Mouse (Mus musculus) midbrain, embryonic 11.5 days (tissue): ENCODE measurements around the gene Gm5485. TPM values are rescaled to one million over a fixed set of nuclear protein-coding genes. Genes with fewer than 3 reads are reported as not detected.

ENCODE experiments used
- ATAC-seq: fragments of 200-750 bp; cut with Nextera tagmentation; 2 replicates; pipeline ENCODE4 v1.8.0; 2017; ENCODE audit warnings: moderate TSS enrichment, moderate library complexity; ENCODE audit not compliant: low FRiP score
- DNase-seq: peaks from one replicate; pipeline ENCODE4 v3.0.0; 2015; ENCODE audit warnings: low spot score; ENCODE audit errors: missing footprints
- H3K27ac ChIP-seq: fragments of 300-500 bp; sonication (generic); 2 replicates; pipeline ENCODE4 v1.5.1; 2014; ENCODE audit warnings: low read depth, low read length
- H3K27me3 ChIP-seq: fragments of 300-500 bp; sonication (generic); 2 replicates; pipeline ENCODE4 v1.6.1; 2014; ENCODE audit warnings: mild to moderate bottlenecking, low read length, moderate library complexity, mixed read lengths; ENCODE audit not compliant: control insufficient read depth, insufficient read depth
- H3K36me3 ChIP-seq: fragments of 300-500 bp; sonication (generic); 2 replicates; pipeline ENCODE4 v1.6.1; 2014; ENCODE audit warnings: mild to moderate bottlenecking, low read length, moderate library complexity, mixed read lengths; ENCODE audit not compliant: control insufficient read depth, insufficient read depth
- H3K4me1 ChIP-seq: fragments of 300-500 bp; sonication (generic); 2 replicates; pipeline ENCODE4 v1.6.1; 2014; ENCODE audit warnings: low read length; ENCODE audit not compliant: control insufficient read depth, insufficient read depth
- H3K4me2 ChIP-seq: fragments of 300-500 bp; sonication (generic); 2 replicates; pipeline ENCODE4 v1.6.1; 2014; ENCODE audit warnings: mild to moderate bottlenecking, moderate library complexity
- H3K4me3 ChIP-seq: fragments of 300-500 bp; sonication (generic); 2 replicates; pipeline ENCODE4 v1.5.1; 2014; ENCODE audit warnings: low read depth, low read length
- H3K9ac ChIP-seq: fragments of 300-500 bp; sonication (generic); 2 replicates; pipeline ENCODE4 v1.6.1; 2014; ENCODE audit warnings: low read length
- H3K9me3 ChIP-seq: fragments of 300-500 bp; sonication (generic); 2 replicates; pipeline ENCODE4 v1.6.1; 2016; ENCODE audit warnings: low read length; ENCODE audit not compliant: control insufficient read depth
- WGBS: fragments of 180-500 bp; shearing (Covaris S2); extraction: QIAGEN DNeasy Blood & Tissue Kit; methylation state at CpG from one replicate; pipeline ENCODE4 v1.1.7; 2014; 5-methylcytosine and 5-hydroxymethylcytosine counted together
- polyA plus RNA-seq: library from polyadenylated mRNA; unstranded; fragments of >200 nt; fragmentation: Nextera tagmentation; extraction: Ambion mirVana; gene quantifications from 2 replicates; pipeline ENCODE4 v1.2.1, GENCODE M21; 2014

Gene Gm5485
- polyA plus RNA-seq, 1 experiment from 2014 or later = not detected

GRCm38 (mm10) chr16:48422501-48422900 is 10.3 kb upstream of the Gm5485 start:
- H3K4me2 ChIP-seq = no peak overlapping the region
- H3K27ac ChIP-seq = no peak overlapping the region
- H3K9me3 ChIP-seq = no peaks in the 10 kb centered on the region
- H3K4me1 ChIP-seq = no peaks in the 10 kb centered on the region
- DNase-seq = no peak
- no peaks in the 10 kb centered on the region for H3K27me3 ChIP-seq
- no peak overlapping the region for H3K9ac ChIP-seq
- no peak overlapping the region for H3K4me3 ChIP-seq
- ATAC-seq = no peak
- H3K36me3 ChIP-seq = no peaks in the 10 kb centered on the region
- WGBS = 24% methylated on average over 2 of the region's 2 CpGs

GRCm38 (mm10) chr16:48419035-48419434 is 6.8 kb upstream of the Gm5485 start:
- no peak overlapping the region for H3K4me3 ChIP-seq
- no peaks in the 10 kb centered on the region for H3K4me1 ChIP-seq
- no peak for ATAC-seq
- H3K27me3 ChIP-seq = no peaks in the 10 kb centered on the region
- H3K4me2 ChIP-seq = no peak overlapping the region
- WGBS = 89% methylated on average over 2 of the region's 2 CpGs
- no peaks in the 10 kb centered on the region for H3K9me3 ChIP-seq
- no peaks in the 10 kb centered on the region for H3K36me3 ChIP-seq
- no peak for DNase-seq
- no peak overlapping the region for H3K9ac ChIP-seq
- no peak overlapping the region for H3K27ac ChIP-seq

- no peak overlapping the region for H3K9ac ChIP-seq
- no peak overlapping the region for H3K4me3 ChIP-seq
- H3K4me1 ChIP-seq = no peaks in the 10 kb centered on the region
- ATAC-seq (no peak), DNase-seq (no peak)
- no peaks in the 10 kb centered on the region for H3K9me3 ChIP-seq
- H3K27ac ChIP-seq = no peak overlapping the region
- H3K27me3 ChIP-seq = no peaks in the 10 kb centered on the region
- H3K36me3 ChIP-seq = no peaks in the 10 kb centered on the region
- no peak overlapping the region for H3K4me2 ChIP-seq
- WGBS = 84% methylated on average over 3 of the region's 3 CpGs
These were observed 6.3 kb upstream of the Gm5485 start for GRCm38 (mm10) chr16:48418557-48418956.

DNA sequence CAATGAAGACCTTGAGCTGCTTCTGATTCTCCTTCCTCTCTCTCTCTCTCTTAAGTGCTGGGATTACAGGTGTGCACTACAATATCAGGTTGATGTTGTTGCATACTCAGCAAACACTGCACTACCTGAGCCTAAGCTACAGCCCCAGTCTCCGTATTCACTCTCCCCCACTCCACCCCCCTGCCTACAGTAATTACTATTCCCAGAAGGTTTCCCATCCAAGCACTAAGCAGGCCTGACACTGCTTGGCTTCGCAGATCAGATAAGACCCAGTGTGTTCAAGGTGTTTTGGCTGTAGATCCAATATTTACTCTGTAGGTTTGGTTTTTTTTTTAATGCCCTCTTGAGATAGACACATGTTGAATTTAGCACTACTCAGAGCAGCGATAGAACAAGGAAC is 2.1 kb downstream of the Gm5485 start:
- Histone ChIP-seq H3K27ac (no peak overlapping the region), H3K36me3 (no peaks in the 10 kb centered on the region), H3K27me3 (no peaks in the 10 kb centered on the region), H3K4me2 (no peak overlapping the region), H3K9me3 (no peaks in the 10 kb centered on the region), H3K4me1 (no peaks in the 10 kb centered on the region), H3K9ac (no peak overlapping the region), H3K4me3 (no peak overlapping the region)
- ATAC-seq = no peak
- WGBS = 78% methylated on average over 3 of the region's 3 CpGs
- no peak for DNase-seq

GRCm38 (mm10) chr16:48409580-48409979 is 2.6 kb downstream of the Gm5485 start:
- no peak for ATAC-seq
- Histone ChIP-seq H3K4me1 (no peaks in the 10 kb centered on the region), H3K27ac (no peak overlapping the region), H3K9ac (no peak overlapping the region), H3K4me3 (no peak overlapping the region), H3K36me3 (no peaks in the 10 kb centered on the region), H3K4me2 (no peak overlapping the region), H3K9me3 (no peaks in the 10 kb centered on the region), H3K27me3 (no peaks in the 10 kb centered on the region)
- DNase-seq = no peak
- WGBS = 81% methylated on average over 7 of the region's 7 CpGs

- DNase-seq (no peak), ATAC-seq (no peak)
- H3K9ac ChIP-seq = no peak overlapping the region
- no peak overlapping the region for H3K27ac ChIP-seq
- no peak overlapping the region for H3K4me3 ChIP-seq
- no peak overlapping the region for H3K4me2 ChIP-seq
- 53% methylated on average over 10 of the region's 10 CpGs for WGBS
- H3K36me3 ChIP-seq = no peaks in the 10 kb centered on the region
- no peaks in the 10 kb centered on the region for H3K27me3 ChIP-seq
- no peaks in the 10 kb centered on the region for H3K9me3 ChIP-seq
- no peaks in the 10 kb centered on the region for H3K4me1 ChIP-seq
These were observed 6.4 kb downstream of the Gm5485 start for GRCm38 (mm10) chr16:48405674-48406403.

- Histone ChIP-seq H3K27me3 (no peaks in the 10 kb centered on the region), H3K27ac (no peak overlapping the region), H3K4me1 (no peaks in the 10 kb centered on the region), H3K4me2 (no peak overlapping the region), H3K9ac (no peak overlapping the region), H3K9me3 (no peaks in the 10 kb centered on the region), H3K4me3 (no peak overlapping the region), H3K36me3 (no peaks in the 10 kb centered on the region)
- ATAC-seq = no peak
- DNase-seq = no peak
These were observed 8.2 kb downstream of the Gm5485 start for GRCm38 (mm10) chr16:48404009-48404408.

GRCm38 (mm10) chr16:48403423-48403822 is 8.8 kb downstream of the Gm5485 start:
- no peaks in the 10 kb centered on the region for H3K36me3 ChIP-seq
- ATAC-seq = no peak
- no peak overlapping the region for H3K4me2 ChIP-seq
- H3K9me3 ChIP-seq = no peaks in the 10 kb centered on the region
- no peak overlapping the region for H3K9ac ChIP-seq
- H3K4me1 ChIP-seq = no peaks in the 10 kb centered on the region
- H3K27ac ChIP-seq = no peak overlapping the region
- DNase-seq = no peak
- H3K27me3 ChIP-seq = no peaks in the 10 kb centered on the region
- 86% methylated on average over 3 of the region's 3 CpGs for WGBS
- no peak overlapping the region for H3K4me3 ChIP-seq

- H3K36me3 ChIP-seq = no peaks in the 10 kb centered on the region
- 83% methylated on average over 4 of the region's 4 CpGs for WGBS
- no peaks in the 10 kb centered on the region for H3K4me1 ChIP-seq
- ATAC-seq (no peak), DNase-seq (no peak)
- no peak overlapping the region for H3K27ac ChIP-seq
- no peaks in the 10 kb centered on the region for H3K27me3 ChIP-seq
- H3K9ac ChIP-seq = no peak overlapping the region
- H3K4me2 ChIP-seq = no peak overlapping the region
- no peaks in the 10 kb centered on the region for H3K9me3 ChIP-seq
- no peak overlapping the region for H3K4me3 ChIP-seq
These were observed 9.3 kb downstream of the Gm5485 start for GRCm38 (mm10) chr16:48402963-48403362.
